Mouse (Mus musculus) G1E (cell line): Measurements from ENCODE around the gene Srp68.

Experiments
- CTCF ChIP-seq: IDR thresholded peaks from 2 replicates; pipeline ENCODE4 v1.5.1; 2012; ENCODE audit warnings: low read depth, low read length, inconsistent platforms, mixed read lengths
- GATA1 ChIP-seq: IDR thresholded peaks from 2 replicates; pipeline ENCODE4 v1.6.1; 2012; ENCODE audit warnings: borderline replicate concordance, low read length, inconsistent platforms, mixed read lengths

GRCm38 (mm10) chr11:116241744-116242235 lies 32.2 kb downstream of the Srp68 start:
- TF ChIP-seq CTCF (no peak), GATA1 (no peak)
